Mouse (Mus musculus): Measurements from ENCODE around the gene Nol8. TPM values are rescaled to one million over a fixed set of nuclear protein-coding genes. Genes with fewer than 3 reads are reported as not detected.

Nol8 gene
- polyA plus RNA-seq, 1 experiment, result 1.4 TPM

DNA sequence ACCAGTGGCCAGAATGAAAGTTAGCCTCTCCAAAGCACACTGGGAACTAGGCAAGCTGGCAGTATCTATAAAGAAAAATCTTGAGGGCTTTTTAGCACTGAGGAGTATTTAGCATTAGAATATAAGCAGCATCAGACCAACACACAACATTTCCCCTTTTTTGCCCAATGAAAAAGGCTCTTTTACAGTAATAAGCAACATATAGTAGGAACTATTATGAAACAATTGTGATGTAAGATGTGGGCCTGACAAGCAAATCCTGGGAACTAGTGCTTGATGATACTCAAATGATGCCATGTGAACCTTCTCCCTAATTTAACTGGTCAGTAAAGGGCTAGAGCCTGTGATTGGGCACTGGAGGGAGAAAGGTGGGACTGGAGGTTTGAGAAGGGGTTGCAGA is 24.7 kb upstream of the Nol8 start:
- Histone ChIP-seq H3K4me1 (ENCODE audit: control insufficient read depth, insufficient read depth, insufficient read length) (no peaks in the 10 kb centered on the region), H3K4me3 (ENCODE audit: extremely low read depth, insufficient read depth, insufficient read length) (no peak overlapping the region), H3K36me3 (ENCODE audit: control insufficient read depth, insufficient read depth, low read length) (no peaks in the 10 kb centered on the region), H3K27ac (ENCODE audit: insufficient read depth, low read length) (no peak overlapping the region), H3K27me3 (ENCODE audit: control insufficient read depth, insufficient read depth, low read length) (no peaks in the 10 kb centered on the region)
- no peak for DNase-seq (ENCODE audit: low read depth in 1 of 2, low spot score in 2 of 2)
- TF ChIP-seq POLR2A (IDR thresholded peaks at IDR 0.05; ENCODE audit: low read depth, low read length) (no peak), CTCF (IDR thresholded peaks at IDR 0.05; ENCODE audit: extremely low read depth, insufficient read depth, insufficient read length, insufficient replicate concordance) (no peak)

DNA sequence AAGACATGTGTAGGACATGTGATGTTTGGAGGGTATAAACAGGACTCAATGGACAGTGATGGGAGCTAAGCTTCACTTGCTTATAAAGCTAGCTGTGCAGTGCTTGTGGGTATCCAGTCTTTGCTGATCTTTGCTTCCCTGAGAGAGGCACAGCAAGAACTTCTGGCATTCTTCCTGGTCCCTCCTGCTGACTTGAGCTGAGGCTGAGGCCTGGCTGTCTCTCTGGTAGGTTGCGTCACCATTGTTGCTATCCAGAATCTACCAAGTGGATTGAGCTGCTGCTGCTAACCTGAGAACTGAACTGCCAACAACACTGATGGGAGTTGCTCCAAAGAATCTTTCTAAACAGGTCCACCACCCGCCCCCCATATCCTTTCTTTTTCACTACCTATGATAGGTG is 23.8 kb upstream of the Nol8 start:
- Histone ChIP-seq H3K27ac (ENCODE audit: insufficient read depth, low read length) (no peak overlapping the region), H3K27me3 (ENCODE audit: control insufficient read depth, insufficient read depth, low read length) (no peaks in the 10 kb centered on the region), H3K4me3 (ENCODE audit: extremely low read depth, insufficient read depth, insufficient read length) (no peak overlapping the region), H3K36me3 (ENCODE audit: control insufficient read depth, insufficient read depth, low read length) (no peaks in the 10 kb centered on the region), H3K4me1 (ENCODE audit: control insufficient read depth, insufficient read depth, insufficient read length) (no peaks in the 10 kb centered on the region)
- no peak for DNase-seq (ENCODE audit: low read depth in 1 of 2, low spot score in 2 of 2)
- 95% methylated on average over 2 of the region's 2 CpGs for WGBS
- TF ChIP-seq POLR2A (IDR thresholded peaks at IDR 0.05; ENCODE audit: low read depth, low read length) (no peak), CTCF (IDR thresholded peaks at IDR 0.05; ENCODE audit: extremely low read depth, insufficient read depth, insufficient read length, insufficient replicate concordance) (no peak)

DNA sequence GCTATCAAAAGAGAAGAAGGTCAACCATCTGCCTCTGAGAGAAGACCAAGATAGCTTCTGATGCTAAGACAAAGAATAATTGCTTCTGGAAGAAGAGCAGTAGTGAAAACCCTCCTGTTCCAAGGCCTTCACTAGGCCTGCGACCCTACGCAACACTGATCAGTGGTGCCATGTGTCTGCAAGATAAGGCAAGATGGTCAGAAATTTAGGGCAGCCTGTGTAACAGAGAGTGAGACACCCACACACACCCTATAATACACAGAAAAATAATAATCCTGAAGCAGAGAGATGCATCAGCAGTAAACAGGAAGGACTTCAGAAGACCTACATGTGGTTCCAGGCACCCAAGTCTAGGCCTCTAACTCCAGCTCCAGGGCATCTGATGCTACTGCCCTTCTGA is 12.9 kb upstream of the Nol8 start:
- Histone ChIP-seq H3K4me1 (ENCODE audit: control insufficient read depth, insufficient read depth, insufficient read length) (no peaks in the 10 kb centered on the region), H3K27me3 (ENCODE audit: control insufficient read depth, insufficient read depth, low read length) (no peaks in the 10 kb centered on the region), H3K27ac (ENCODE audit: insufficient read depth, low read length) (no peak overlapping the region), H3K4me3 (ENCODE audit: extremely low read depth, insufficient read depth, insufficient read length) (no peak overlapping the region), H3K36me3 (ENCODE audit: control insufficient read depth, insufficient read depth, low read length) (no peaks in the 10 kb centered on the region)
- DNase-seq (ENCODE audit: low read depth in 1 of 2, low spot score in 2 of 2), result no peak
- TF ChIP-seq CTCF (IDR thresholded peaks at IDR 0.05; ENCODE audit: extremely low read depth, insufficient read depth, insufficient read length, insufficient replicate concordance) (no peak), POLR2A (IDR thresholded peaks at IDR 0.05; ENCODE audit: low read depth, low read length) (no peak)
- 72% methylated on average over 2 of the region's 2 CpGs for WGBS

GRCm38 (mm10) chr13:49642650-49643049 is 10.2 kb upstream of the Nol8 start:
- WGBS, result 92% methylated on average over 6 of the region's 6 CpGs
- Histone ChIP-seq H3K27ac (ENCODE audit: insufficient read depth, low read length) (no peak overlapping the region), H3K4me1 (ENCODE audit: control insufficient read depth, insufficient read depth, insufficient read length) (no peaks in the 10 kb centered on the region), H3K4me3 (ENCODE audit: extremely low read depth, insufficient read depth, insufficient read length) (no peak overlapping the region), H3K27me3 (ENCODE audit: control insufficient read depth, insufficient read depth, low read length) (no peaks in the 10 kb centered on the region), H3K36me3 (ENCODE audit: control insufficient read depth, insufficient read depth, low read length) (no peaks in the 10 kb centered on the region)
- TF ChIP-seq POLR2A (IDR thresholded peaks at IDR 0.05; ENCODE audit: low read depth, low read length), result no peak
- TF ChIP-seq CTCF (IDR thresholded peaks at IDR 0.05; ENCODE audit: extremely low read depth, insufficient read depth, insufficient read length, insufficient replicate concordance), result no peak
- DNase-seq (ENCODE audit: low read depth in 1 of 2, low spot score in 2 of 2), result no peak

- Histone ChIP-seq H3K4me1 (ENCODE audit: control insufficient read depth, insufficient read depth, insufficient read length) (no peaks in the 10 kb centered on the region), H3K27me3 (ENCODE audit: control insufficient read depth, insufficient read depth, low read length) (no peaks in the 10 kb centered on the region), H3K36me3 (ENCODE audit: control insufficient read depth, insufficient read depth, low read length) (no peaks in the 10 kb centered on the region), H3K4me3 (ENCODE audit: extremely low read depth, insufficient read depth, insufficient read length) (no peak overlapping the region), H3K27ac (ENCODE audit: insufficient read depth, low read length) (no peak overlapping the region)
- no peak for DNase-seq (ENCODE audit: low read depth in 1 of 2, low spot score in 2 of 2)
- no peak for TF ChIP-seq POLR2A (IDR thresholded peaks at IDR 0.05; ENCODE audit: low read depth, low read length)
- TF ChIP-seq CTCF (IDR thresholded peaks at IDR 0.05; ENCODE audit: extremely low read depth, insufficient read depth, insufficient read length, insufficient replicate concordance), result no peak
Observed at GRCm38 (mm10) chr13:49643669-49644362, 9.1 kb upstream of the Nol8 start.

- H3K27me3 ChIP-seq (ENCODE audit: control insufficient read depth, insufficient read depth, low read length), result no peaks in the 10 kb centered on the region
- 66% methylated on average over 2 of the region's 2 CpGs for WGBS
- DNase-seq (ENCODE audit: low read depth in 1 of 2, low spot score in 2 of 2), result no peak
- H3K4me1 ChIP-seq (ENCODE audit: control insufficient read depth, insufficient read depth, insufficient read length), result no peaks in the 10 kb centered on the region
- H3K27ac ChIP-seq (ENCODE audit: insufficient read depth, low read length), result no peak overlapping the region
- TF ChIP-seq CTCF (IDR thresholded peaks at IDR 0.05; ENCODE audit: extremely low read depth, insufficient read depth, insufficient read length, insufficient replicate concordance) (no peak), POLR2A (IDR thresholded peaks at IDR 0.05; ENCODE audit: low read depth, low read length) (no peak)
- no peak overlapping the region for H3K4me3 ChIP-seq (ENCODE audit: extremely low read depth, insufficient read depth, insufficient read length)
- H3K36me3 ChIP-seq (ENCODE audit: control insufficient read depth, insufficient read depth, low read length), result no peaks in the 10 kb centered on the region
Observed at GRCm38 (mm10) chr13:49644731-49645529, 7.9 kb upstream of the Nol8 start.

DNA sequence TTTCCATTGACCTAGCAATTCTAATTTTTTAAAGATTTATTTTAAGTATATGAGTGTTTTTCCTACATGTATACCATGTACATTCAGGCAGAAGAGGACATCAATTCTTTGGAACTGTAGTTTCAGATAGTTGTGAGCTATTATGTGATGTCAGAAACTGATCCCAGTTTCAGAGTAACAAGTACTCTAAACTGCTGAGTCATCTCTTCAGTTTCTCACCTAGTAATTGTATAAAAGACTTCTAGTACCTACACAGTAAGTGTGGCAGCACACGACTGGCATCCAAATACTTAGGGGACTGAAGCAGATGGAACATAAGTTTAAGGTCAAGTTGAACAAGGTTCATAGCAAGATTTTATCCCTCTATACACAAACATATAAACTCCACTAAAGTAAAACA is 6.9 kb upstream of the Nol8 start:
- no peaks in the 10 kb centered on the region for H3K4me1 ChIP-seq (ENCODE audit: control insufficient read depth, insufficient read depth, insufficient read length)
- no peak overlapping the region for H3K4me3 ChIP-seq (ENCODE audit: extremely low read depth, insufficient read depth, insufficient read length)
- no peaks in the 10 kb centered on the region for H3K36me3 ChIP-seq (ENCODE audit: control insufficient read depth, insufficient read depth, low read length)
- H3K27me3 ChIP-seq (ENCODE audit: control insufficient read depth, insufficient read depth, low read length), result no peaks in the 10 kb centered on the region
- no peak for DNase-seq (ENCODE audit: low read depth in 1 of 2, low spot score in 2 of 2)
- no peak overlapping the region for H3K27ac ChIP-seq (ENCODE audit: insufficient read depth, low read length)
- 91% methylated on average over 1 of the region's 1 CpGs for WGBS
- TF ChIP-seq POLR2A (IDR thresholded peaks at IDR 0.05; ENCODE audit: low read depth, low read length) (no peak), CTCF (IDR thresholded peaks at IDR 0.05; ENCODE audit: extremely low read depth, insufficient read depth, insufficient read length, insufficient replicate concordance) (no peak)
